Mouse (Mus musculus) cerebellum, adult 2 months (tissue): ENCODE results near the gene Klhl33. TPM values are rescaled to one million over a fixed set of nuclear protein-coding genes. Genes with fewer than 3 reads are reported as not detected.
"Not testable (repeated sequence)": the region's sequence is repeated elsewhere in the genome, so short reads cannot be mapped to it uniquely, and the experiment has no call there.

Experiments
- DNase-seq, 2 experiments: peaks; one replicate each; pipeline ENCODE4 v3.0.0; 2021
- H3K27ac ChIP-seq: fragments of 200-500 bp; 2 replicates; pipeline ENCODE4 v1.5.1; 2012; ENCODE audit warnings: low read length, control low read depth, inconsistent platforms; ENCODE audit not compliant: insufficient read depth
- H3K27me3 ChIP-seq: fragments of 200-500 bp; 2 replicates; pipeline ENCODE4 v1.6.1; 2012; ENCODE audit warnings: inconsistent platforms, mild to moderate bottlenecking, low read length, moderate library complexity; ENCODE audit not compliant: control insufficient read depth, insufficient read depth
- H3K4me1 ChIP-seq: fragments of 200-500 bp; 2 replicates; pipeline ENCODE4 v1.6.1; 2011; ENCODE audit warnings: low read length; ENCODE audit not compliant: control insufficient read depth, insufficient read depth
- H3K4me3 ChIP-seq: fragments of 200-500 bp; replicated peaks from 2 replicates; pipeline ENCODE3; 2011; ENCODE audit warnings: mild to moderate bottlenecking, low read depth, low read length, control low read depth; ENCODE audit not compliant: insufficient read depth
- CTCF ChIP-seq: fragments of 200-500 bp; IDR thresholded peaks from 2 replicates; pipeline ENCODE4 v1.5.1; 2011; ENCODE audit warnings: low read depth, mild to moderate bottlenecking, control low read depth, low read length, moderate library complexity, borderline replicate concordance; ENCODE audit not compliant: insufficient read depth
- POLR2A ChIP-seq: fragments of 200-500 bp; IDR thresholded peaks from 2 replicates; pipeline ENCODE4 v1.6.1; 2011; ENCODE audit warnings: low read length, control low read depth, borderline replicate concordance; ENCODE audit not compliant: insufficient read depth
- WGBS: fragments of 180-500 bp; shearing (Covaris S2); methylation state at CpG from one replicate; pipeline ENCODE4 v1.1.7; 2018; 5-methylcytosine and 5-hydroxymethylcytosine counted together
- polyA plus RNA-seq: library from polyadenylated mRNA; depleted of rRNA; stranded (reverse); fragments of >200 nt; gene quantifications from 2 replicates; pipeline ENCODE4 v1.2.3, GENCODE M21; 2012

The Klhl33 gene
- polyA plus RNA-seq, 1 experiment, result 34.1 TPM

DNA sequence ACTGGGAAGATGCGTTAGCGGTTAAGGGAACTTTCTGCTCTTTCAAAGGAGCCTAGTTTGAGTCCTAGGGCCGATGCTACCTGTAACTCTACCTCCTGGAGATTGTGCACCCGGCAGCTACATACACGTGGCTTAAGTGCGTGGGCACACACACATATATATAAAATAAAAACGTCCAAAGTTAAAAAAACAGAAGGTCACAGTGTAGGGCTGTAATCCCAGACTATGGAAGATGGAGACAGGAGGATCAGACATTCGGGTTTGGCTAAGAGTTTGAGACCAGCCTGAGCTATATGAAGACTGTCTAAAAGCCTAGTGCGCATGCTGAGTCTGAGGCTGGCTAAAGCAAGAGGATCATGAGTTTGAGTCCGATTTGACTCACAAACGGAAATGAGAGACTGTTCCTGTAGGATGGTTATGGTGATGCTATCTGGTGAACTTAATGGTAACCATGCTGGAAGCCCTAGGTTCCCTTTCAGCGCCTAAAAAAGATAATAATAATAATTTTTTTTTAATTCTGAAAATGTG, 34.2 kb upstream of the Klhl33 start:
- H3K4me1 ChIP-seq, result no peaks in the 10 kb centered on the region
- TF ChIP-seq POLR2A (no peak), CTCF (no peak)
- 7% methylated on average over 12 of the region's 12 CpGs for WGBS

DNA sequence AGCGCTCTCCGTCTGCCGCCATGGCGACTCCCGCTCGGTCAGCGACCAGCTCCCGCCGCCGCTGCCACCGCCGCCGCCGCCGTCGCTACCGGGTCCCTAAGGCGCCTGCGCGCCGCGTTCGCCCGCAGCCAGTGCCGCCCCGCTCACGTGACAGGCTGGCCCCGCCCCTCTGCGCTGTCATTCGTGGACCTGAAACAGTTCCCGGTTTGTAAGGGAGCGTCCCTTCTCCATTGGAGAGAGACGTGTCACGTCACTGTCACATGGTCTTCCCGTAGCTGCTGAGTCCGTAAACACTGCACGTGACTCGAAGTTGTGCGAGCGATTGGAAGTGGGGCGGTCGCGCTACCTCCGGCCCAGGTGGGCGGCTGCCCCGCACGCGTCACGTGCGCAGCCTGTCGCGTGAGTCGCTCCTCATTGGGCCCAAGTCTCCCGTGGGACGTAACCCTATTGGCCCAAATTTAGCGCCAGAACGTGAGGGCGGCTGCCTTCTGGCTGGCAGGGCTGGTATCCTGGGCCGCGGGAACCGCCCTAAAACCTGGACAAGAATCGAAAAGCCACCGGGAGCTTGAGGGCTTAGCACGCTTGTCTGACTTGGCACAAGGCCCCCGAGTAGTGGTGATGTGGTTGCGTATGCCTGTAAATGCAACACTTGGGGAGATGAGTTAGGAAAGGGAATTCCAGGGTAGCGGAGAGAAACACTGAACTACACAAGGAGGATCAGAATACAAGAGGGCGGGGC, 33.6 kb upstream of the Klhl33 start, which contains the start of the genes Pip4p1 and Pnp:
Gene Pip4p1 (minus strand): TSS at position 103 of the 739 bp plus-strand sequence.
Gene Pnp (plus strand): TSS at position 329 of the 739 bp plus-strand sequence.
- DNase-seq, result peak; percentile 99 to 100
- Histone ChIP-seq H3K4me1 (no peaks in the 10 kb centered on the region), H3K4me3 (peak within 1 kb of the TSS; percentile 82), H3K27me3 (no peaks in the 10 kb centered on the region), H3K27ac (peak within 1 kb of the TSS; percentile 69)
- TF ChIP-seq CTCF, result no peak
- TF ChIP-seq POLR2A, result peak; percentile 74
- under 1% methylated on average over 68 of the region's 68 CpGs for WGBS

More for the DNA sequence above, 34.2 kb upstream of the Klhl33 start:
- Histone ChIP-seq H3K27me3 (no peaks in the 10 kb centered on the region), H3K27ac (peak overlapping the region; percentile 11; the same call in 1 of the 2 replicates), H3K4me3 (peak overlapping the region; percentile 77)
- DNase-seq, result peak in 1 of 2 experiments; percentile 14

DNA sequence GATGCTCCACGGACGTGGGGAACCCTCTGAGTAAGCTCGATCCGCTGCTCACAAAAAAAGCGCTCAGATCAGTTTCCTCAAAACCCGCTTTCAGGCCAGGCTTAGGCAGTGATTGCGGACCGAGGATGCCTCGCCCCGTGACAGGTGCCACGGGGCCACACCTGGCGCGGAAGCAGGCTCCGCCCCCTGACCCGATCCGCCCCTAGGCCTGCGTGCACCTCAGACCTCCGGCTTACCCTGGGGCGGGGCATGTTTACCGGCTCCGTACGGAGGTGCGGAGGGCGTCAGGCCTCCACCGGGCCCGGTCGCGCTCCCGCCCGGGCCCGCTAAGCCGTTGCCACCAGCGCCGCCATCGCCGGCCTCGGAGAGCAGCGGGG, 33.1 kb upstream of the Klhl33 start:
- WGBS, result under 1% methylated on average over 38 of the region's 38 CpGs
- Histone ChIP-seq H3K4me1 (no peaks in the 10 kb centered on the region), H3K27ac (peak overlapping the region; percentile 69), H3K4me3 (peak overlapping the region; percentile 82), H3K27me3 (no peaks in the 10 kb centered on the region)
- DNase-seq, result no peak
- no peak for TF ChIP-seq POLR2A
- no peak for TF ChIP-seq CTCF

DNA sequence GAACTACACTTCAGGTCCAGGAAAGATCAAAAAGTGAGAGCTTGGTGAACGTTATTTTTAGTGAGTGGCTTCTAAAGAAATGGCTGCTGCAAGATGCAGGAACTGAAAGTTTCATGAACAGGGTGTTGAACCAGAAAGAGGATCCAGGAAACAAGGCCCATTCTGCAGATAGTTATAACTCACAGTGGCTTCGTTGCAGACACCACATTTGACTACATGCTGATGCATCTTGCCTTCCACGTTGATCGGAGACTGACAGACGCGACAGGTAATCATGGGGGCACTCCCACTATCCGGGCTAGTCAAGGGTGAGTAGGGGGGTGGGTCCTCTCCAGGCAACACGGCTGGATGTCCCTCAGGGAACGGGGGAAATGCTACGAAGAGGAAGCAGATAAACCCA, 32.6 kb upstream of the Klhl33 start:
- peak overlapping the region; percentile 69; the same call in 1 of the 2 replicates for H3K27ac ChIP-seq
- no peaks in the 10 kb centered on the region for H3K27me3 ChIP-seq
- H3K4me3 ChIP-seq, result peak overlapping the region; percentile 82
- H3K4me1 ChIP-seq, result no peaks in the 10 kb centered on the region
- 7% methylated on average over 10 of the region's 10 CpGs for WGBS
- TF ChIP-seq POLR2A (no peak), CTCF (no peak)
- no peak for DNase-seq

GRCm38 (mm10) chr14:50927366-50927765, 30.1 kb upstream of the Klhl33 start:
- Histone ChIP-seq H3K27me3 (no peaks in the 10 kb centered on the region), H3K4me3 (no peak overlapping the region), H3K27ac (no peak overlapping the region), H3K4me1 (no peaks in the 10 kb centered on the region)
- DNase-seq, result no peak
- TF ChIP-seq POLR2A (no peak), CTCF (no peak)
- WGBS, result 65% methylated on average over 3 of the region's 3 CpGs

DNA sequence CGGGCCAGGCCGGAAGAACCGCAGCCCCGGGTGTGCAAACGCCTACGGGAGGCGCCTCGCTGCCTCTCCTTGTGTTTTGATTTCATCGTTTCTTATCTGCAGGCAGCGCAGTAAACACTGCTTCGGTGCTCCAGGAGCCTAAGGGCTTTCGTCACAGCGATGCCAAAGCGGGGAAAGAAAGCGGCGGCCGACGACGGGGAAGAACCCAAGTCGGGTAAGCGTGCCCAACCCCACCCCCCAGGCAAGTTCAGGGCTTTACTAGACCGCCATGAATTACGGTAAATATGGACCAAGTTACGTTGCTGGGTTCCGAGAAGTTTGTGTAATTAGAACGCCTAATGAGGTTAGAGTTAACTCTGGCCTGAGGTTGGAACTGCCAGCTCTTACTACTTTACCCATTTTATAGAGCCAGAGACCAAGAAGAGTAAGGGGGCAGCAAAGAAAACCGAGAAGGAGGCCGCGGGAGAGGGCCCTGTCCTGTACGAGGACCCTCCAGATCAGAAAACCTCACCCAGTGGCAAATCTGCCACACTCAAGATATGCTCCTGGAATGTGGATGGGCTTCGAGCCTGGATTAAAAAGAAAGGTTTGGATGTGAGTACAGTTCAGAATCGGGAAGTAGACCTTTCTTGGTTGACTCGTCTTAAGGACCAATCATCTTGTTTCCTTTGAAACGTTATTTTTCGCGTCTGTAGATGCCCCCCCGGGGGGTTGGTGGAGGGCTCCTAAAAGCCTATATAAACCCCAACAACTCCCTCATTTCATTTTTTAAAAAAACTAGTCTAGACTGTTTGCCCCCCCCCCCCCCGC, 28.0 kb upstream of the Klhl33 start:
- H3K4me3 ChIP-seq, result peak overlapping the region; percentile 85
- WGBS, result under 1% methylated on average over 38 of the region's 38 CpGs
- no peaks in the 10 kb centered on the region for H3K4me1 ChIP-seq
- H3K27ac ChIP-seq, result no peak overlapping the region
- no peaks in the 10 kb centered on the region for H3K27me3 ChIP-seq
- peak in 1 of 2 experiments; percentile 32 for DNase-seq
- no peak for TF ChIP-seq POLR2A

DNA sequence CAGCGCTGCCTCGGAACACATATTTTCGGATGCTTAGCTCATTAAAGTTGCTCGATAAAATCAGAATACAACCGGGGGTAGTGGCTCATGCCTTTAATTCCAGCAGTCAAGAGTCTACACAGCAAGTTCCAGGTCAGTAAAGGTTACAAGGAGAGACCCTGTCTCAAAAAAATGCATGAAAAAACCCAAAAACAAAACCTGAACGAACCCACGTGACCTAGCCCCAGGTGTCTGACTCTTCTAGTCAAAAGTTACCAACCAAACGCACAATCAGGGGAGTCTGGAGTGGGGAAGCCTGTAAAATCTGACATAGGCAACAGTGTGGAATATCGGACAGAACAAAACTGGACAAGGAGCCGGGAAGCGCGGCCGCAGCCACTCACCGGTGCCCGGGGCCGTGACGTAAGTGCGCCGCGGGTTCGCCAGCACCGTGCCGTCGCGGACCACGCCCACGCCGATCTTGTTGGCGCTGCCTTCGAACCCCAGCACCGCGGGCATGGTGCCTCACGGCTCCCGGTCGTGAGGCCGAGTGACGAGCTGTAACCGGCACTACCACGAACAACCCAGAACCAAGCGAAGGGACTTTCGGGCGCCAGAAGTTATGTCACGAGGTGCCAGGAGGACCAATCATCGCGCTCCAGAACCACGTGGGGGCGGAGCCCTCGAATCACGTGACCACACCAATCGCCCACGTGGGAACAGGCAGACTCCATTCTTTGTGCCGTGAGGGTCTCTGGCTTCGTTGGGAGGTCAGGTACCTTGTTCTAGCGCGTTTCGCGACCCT, 27.2 kb upstream of the Klhl33 start, which contains the start of the genes Osgep and Apex1:
Gene Osgep (minus strand): TSS at position 613 of the 784 bp plus-strand sequence.
Gene Apex1 (plus strand): TSS at position 688 of the 784 bp plus-strand sequence.
- under 1% methylated on average over 57 of the region's 57 CpGs for WGBS

GRCm38 (mm10) chr14:50923437-50923836, 26.1 kb upstream of the Klhl33 start:
- not testable (repeated sequence) for H3K27me3 ChIP-seq, H3K4me1 ChIP-seq, H3K27ac ChIP-seq, H3K4me3 ChIP-seq
- DNase-seq, result peak in 1 of 2 experiments; percentile 12
- 74% methylated on average over 1 of the region's 1 CpGs for WGBS

More for the DNA sequence above, 27.2 kb upstream of the Klhl33 start, which contains the start of the genes Osgep and Apex1:
- Histone ChIP-seq H3K27ac (peak within 1 kb of the TSS; percentile 37; the same call in 1 of the 2 replicates), H3K4me3 (peak within 1 kb of the TSS; percentile 85), H3K4me1 (no peaks in the 10 kb centered on the region), H3K27me3 (no peaks in the 10 kb centered on the region)
- TF ChIP-seq CTCF (no peak), POLR2A (no peak; the same call in 1 of the 2 replicates)
- DNase-seq, result peak; percentile 95 to 97
